Mouse (Mus musculus): ENCODE results near the gene Fancb.
A peak's percentile ranks its signal among the peaks of the same experiment; 100 is the strongest.

The Fancb gene

GRCm38 (mm10) chrX:164980193-164980775, at the start of gene Fancb, which contains the start of gene Mospd2:
TSS of gene Fancb (plus strand) at chrX:164980592.
TSS of gene Mospd2 (minus strand) at chrX:164980375.
- DNase-seq (ENCODE audit: low spot score) = peak; percentile 92

DNA sequence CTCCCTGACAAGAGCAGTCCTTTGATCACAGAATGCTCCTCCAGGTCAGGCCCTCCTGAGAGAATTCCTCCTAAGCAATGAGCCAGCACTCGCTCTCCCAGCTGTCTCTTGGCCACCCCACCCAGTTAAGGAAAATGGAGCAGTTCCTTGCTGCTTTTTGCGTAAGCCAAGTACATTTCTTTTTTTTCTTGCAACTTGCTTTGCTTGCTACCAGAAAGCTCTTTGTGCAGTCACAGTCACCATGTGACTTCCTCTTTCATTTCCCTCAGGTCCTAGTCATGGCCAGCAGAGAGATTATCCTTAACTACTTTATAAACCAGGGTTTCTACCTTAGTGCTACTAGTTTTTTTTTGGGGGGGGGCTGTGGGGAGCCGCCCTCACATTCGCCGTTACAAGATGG, 38.9 kb upstream of the Fancb start:
- DNase-seq (ENCODE audit: low spot score) = no peak

- no peak for DNase-seq (ENCODE audit: low spot score)
Measured at GRCm38 (mm10) chrX:164951858-164952576, 28.4 kb upstream of the Fancb start.

- no peak for DNase-seq (ENCODE audit: low spot score)
Measured at GRCm38 (mm10) chrX:164952601-164953375, 27.6 kb upstream of the Fancb start.

DNA sequence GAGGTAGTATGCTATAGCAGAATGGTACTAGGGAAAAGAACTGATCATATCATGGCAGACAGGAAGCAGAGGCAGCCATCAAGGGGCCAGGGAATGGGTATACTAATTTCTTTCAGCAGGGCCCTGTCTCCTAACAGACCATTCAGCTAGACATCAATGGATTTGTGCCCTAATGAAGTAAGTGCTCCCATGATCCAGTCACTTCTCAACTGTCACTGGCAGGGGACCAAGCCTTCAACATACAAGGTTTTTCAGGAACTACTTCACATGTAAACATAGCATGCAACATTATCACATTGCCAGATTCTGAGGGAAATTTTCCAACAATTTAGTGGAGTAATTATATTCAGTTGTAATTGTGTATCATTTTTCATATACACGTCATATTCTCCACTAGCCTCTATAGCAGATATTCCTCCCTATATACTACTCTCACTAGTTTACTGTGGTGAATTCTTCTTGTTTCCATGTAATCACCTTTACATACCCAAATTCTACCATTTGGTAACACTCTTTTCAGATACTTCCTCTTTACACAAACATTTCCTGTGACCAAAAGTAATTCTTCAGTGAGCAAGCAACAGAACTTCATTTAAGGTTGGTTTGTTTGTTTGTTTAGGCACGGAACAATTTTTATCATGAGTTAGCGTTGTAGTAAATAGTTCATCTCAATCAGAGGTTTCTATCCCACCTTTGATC, 14.5 kb upstream of the Fancb start:
- DNase-seq (ENCODE audit: low spot score) = no peak

- no peak for DNase-seq (ENCODE audit: low spot score)
Measured at GRCm38 (mm10) chrX:164971206-164971605, 9.2 kb upstream of the Fancb start.

- DNase-seq (ENCODE audit: low spot score) = no peak
Measured at GRCm38 (mm10) chrX:164978866-164979265, 1.5 kb upstream of the Fancb start.

DNA sequence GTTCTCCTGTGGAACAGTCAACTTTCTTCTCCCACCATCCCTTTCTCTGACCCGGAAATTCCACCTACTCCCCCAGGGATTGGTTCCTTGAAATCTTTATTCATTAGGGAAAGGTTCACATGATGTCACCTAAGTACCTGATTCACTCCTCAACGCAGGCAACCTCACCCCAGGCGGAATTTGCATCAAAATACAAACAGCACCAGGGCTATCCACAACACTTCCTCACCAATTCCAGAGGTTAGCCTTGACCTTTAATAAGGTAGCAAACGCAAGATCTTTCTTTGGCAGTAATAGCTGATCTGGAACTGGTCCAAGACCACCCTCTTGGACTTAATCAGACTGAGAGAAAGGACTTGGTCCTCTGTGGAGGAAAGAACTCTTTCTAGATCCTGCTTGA, 22.7 kb downstream of the Fancb start:
- DNase-seq (ENCODE audit: low spot score) = no peak

GRCm38 (mm10) chrX:165004779-165005324, 24.5 kb downstream of the Fancb start, which contains the start of gene Gm17604:
TSS of gene Gm17604 (minus strand) at chrX:165004829.
- DNase-seq (ENCODE audit: low spot score) = no peak

Measured in ovary, adult 18-20 months (tissue).